Mouse (Mus musculus) thymus, adult 2 months (tissue): ENCODE results near the gene Dlgap1. TPM values are rescaled to one million over a fixed set of nuclear protein-coding genes. Genes with fewer than 3 reads are reported as not detected.

Source experiments
- DNase-seq: peaks from one replicate; pipeline ENCODE4 v3.0.0; 2021
- H3K27ac ChIP-seq: fragments of 200-500 bp; 2 replicates; pipeline ENCODE4 v1.5.1; 2012; ENCODE audit warnings: low read length, control low read depth; ENCODE audit not compliant: control insufficient read depth, insufficient read depth
- H3K27me3 ChIP-seq: fragments of 200-500 bp; 2 replicates; pipeline ENCODE4 v1.6.1; 2012; ENCODE audit warnings: mild to moderate bottlenecking, low read length, moderate library complexity, mixed read lengths; ENCODE audit not compliant: control insufficient read depth, insufficient read depth
- H3K36me3 ChIP-seq: fragments of 200-500 bp; 2 replicates; pipeline ENCODE4 v1.6.1; 2012; ENCODE audit warnings: mild to moderate bottlenecking, low read length, moderate library complexity; ENCODE audit not compliant: control insufficient read depth, insufficient read depth
- H3K4me1 ChIP-seq: fragments of 200-500 bp; replicated peaks from 2 replicates; pipeline ENCODE4 v1.6.1; 2012; ENCODE audit warnings: low read length; ENCODE audit not compliant: control insufficient read depth, insufficient read depth
- H3K4me3 ChIP-seq: fragments of 200-500 bp; 2 replicates; pipeline ENCODE4 v1.5.1; 2012; ENCODE audit warnings: mild to moderate bottlenecking, low read length, control low read depth, moderate library complexity; ENCODE audit not compliant: control insufficient read depth, insufficient read depth
- CTCF ChIP-seq: fragments of 200-500 bp; IDR thresholded peaks from 2 replicates; pipeline ENCODE4 v1.5.1; 2012; ENCODE audit warnings: mild to moderate bottlenecking, control low read depth, low read length, moderate library complexity, borderline replicate concordance; ENCODE audit not compliant: control insufficient read depth, poor library complexity, insufficient read depth; ENCODE audit errors: extremely low read depth
- POLR2A ChIP-seq: fragments of 200-500 bp; IDR thresholded peaks from 2 replicates; pipeline ENCODE4 v1.6.1; 2012; ENCODE audit warnings: mild to moderate bottlenecking, low read length, control low read depth, moderate library complexity; ENCODE audit not compliant: control insufficient read depth, poor library complexity, insufficient read depth; ENCODE audit errors: extremely low read depth
- WGBS: fragments of 180-500 bp; shearing (Covaris S2); methylation state at CpG from one replicate; pipeline ENCODE4 v1.1.7; 2018; 5-methylcytosine and 5-hydroxymethylcytosine counted together
- polyA plus RNA-seq: library from polyadenylated mRNA; depleted of rRNA; stranded (reverse); fragments of >200 nt; gene quantifications from 2 replicates; pipeline ENCODE4 v1.2.3, GENCODE M21; 2012

Dlgap1 gene
- polyA plus RNA-seq, 1 experiment: 0.32 TPM

DNA sequence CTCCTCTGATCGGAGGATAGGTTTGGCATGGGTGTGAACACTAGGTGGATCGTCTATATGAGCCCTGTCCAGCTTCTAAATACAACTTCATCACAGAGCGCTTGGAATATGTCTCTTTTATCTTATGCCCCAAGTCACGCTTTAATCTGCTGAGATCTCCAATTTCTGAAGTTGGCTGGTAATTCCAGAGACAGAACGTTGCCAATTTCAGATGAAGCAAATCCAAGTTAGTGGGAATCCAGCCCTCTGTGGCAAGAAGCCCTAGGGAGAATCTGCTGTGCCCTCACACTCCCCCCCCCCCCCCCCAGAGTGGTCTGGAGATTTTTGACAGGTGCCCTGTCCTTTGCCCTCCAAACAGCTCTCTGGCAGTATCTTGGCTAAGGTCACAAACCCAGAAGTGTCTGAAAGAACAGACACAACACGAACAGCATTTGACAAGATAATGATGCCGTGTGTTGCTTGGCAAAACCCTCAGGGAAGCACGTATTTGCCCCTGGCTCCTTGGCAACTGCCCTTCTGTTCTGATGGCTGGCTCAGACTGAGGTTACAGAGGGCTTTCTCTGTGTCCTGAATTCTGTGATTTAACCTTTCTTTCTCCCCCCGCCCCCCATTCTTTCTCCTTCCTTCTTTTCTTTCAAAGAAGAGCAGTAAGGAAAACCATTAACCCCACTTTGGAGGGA is 822.9 kb downstream of the Dlgap1 start:
- TF ChIP-seq CTCF: no peak
- no peak for TF ChIP-seq POLR2A
- no peaks in the 10 kb centered on the region for H3K27me3 ChIP-seq

GRCm38 (mm10) chr17:70794291-70794690 is 825.4 kb downstream of the Dlgap1 start:
- Histone ChIP-seq H3K27me3 (no peaks in the 10 kb centered on the region), H3K4me1 (no peaks in the 10 kb centered on the region), H3K27ac (no peak overlapping the region), H3K36me3 (no peaks in the 10 kb centered on the region), H3K4me3 (no peak overlapping the region)
- WGBS: 88% methylated on average over 7 of the region's 7 CpGs
- DNase-seq: no peak
- TF ChIP-seq POLR2A: no peak
- TF ChIP-seq CTCF: no peak

More for the DNA sequence above, 822.9 kb downstream of the Dlgap1 start:
- H3K27ac ChIP-seq: no peak overlapping the region
- WGBS: 91% methylated on average over 9 of the region's 9 CpGs
- no peaks in the 10 kb centered on the region for H3K4me1 ChIP-seq
- no peaks in the 10 kb centered on the region for H3K36me3 ChIP-seq
- H3K4me3 ChIP-seq: no peak overlapping the region
- DNase-seq: no peak

GRCm38 (mm10) chr17:70794722-70795121 is 825.8 kb downstream of the Dlgap1 start:
- no peaks in the 10 kb centered on the region for H3K4me1 ChIP-seq
- H3K4me3 ChIP-seq: no peak overlapping the region
- 85% methylated on average over 6 of the region's 6 CpGs for WGBS
- no peak overlapping the region for H3K27ac ChIP-seq
- H3K36me3 ChIP-seq: no peaks in the 10 kb centered on the region
- TF ChIP-seq CTCF: no peak
- no peaks in the 10 kb centered on the region for H3K27me3 ChIP-seq
- no peak for DNase-seq

DNA sequence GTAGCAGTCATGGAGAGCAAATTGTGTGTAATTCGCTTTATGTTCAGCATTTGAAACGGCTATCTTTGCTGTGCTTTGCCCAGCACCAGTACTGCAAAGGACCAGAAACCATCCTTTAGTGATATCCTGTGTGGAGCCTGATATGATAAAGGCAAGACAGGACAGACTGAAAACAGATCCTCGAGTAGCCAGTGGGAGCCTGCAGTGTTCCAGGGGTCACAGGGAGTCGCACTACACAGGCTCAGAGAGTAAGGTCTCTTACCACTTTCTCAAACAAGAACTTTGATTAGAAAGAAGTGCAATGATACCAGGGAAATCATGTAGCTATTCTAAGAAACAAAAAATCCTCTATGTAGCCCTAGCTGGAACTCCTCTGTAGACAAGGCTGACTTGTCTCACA is 826.3 kb downstream of the Dlgap1 start:
- WGBS: 91% methylated on average over 4 of the region's 4 CpGs
- no peak overlapping the region for H3K4me3 ChIP-seq
- H3K27me3 ChIP-seq: no peaks in the 10 kb centered on the region
- no peaks in the 10 kb centered on the region for H3K36me3 ChIP-seq
- H3K27ac ChIP-seq: no peak overlapping the region
- no peak for DNase-seq
- H3K4me1 ChIP-seq: no peaks in the 10 kb centered on the region
- TF ChIP-seq CTCF (no peak), POLR2A (no peak)

DNA sequence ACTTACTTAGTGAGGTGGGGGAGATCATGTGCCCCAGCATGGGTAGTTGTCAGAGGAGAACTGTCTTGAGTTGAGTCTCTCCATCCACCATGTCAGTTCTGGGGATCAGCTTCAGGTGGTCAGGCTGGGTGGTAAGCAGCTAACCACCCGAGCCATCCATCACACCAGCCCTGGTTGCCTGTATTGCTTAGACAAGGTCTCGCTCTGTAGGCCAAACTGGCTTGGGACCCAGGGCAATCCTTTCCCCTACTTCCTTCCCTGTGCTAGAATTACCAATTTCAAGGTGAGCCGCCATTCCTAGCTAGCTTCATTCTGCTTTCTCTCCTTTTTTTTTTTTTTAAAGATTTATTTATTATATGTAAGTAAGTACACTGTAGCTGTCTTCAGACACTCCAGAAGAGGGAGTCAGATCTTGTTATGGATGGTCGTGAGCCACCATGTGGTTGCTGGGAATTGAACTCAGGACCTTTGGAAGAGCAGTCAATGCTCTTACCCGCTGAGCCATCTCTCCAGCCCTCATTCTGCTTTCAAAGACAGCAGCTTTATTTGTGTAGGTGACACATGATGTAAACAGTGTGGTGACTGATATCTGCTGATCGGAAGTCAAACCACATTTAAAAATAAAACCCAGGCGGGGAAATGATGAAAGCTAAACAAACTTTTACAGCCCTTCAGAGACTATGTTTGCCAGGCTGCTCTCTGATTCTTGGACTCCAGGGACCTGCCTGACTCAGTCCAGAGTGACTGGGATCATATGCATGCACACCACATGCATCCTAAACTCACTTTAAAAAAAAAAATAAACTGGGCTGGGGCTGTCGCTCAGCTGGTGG is 828.3 kb downstream of the Dlgap1 start:
- no peak for TF ChIP-seq POLR2A
- H3K4me3 ChIP-seq: no peak overlapping the region

DNA sequence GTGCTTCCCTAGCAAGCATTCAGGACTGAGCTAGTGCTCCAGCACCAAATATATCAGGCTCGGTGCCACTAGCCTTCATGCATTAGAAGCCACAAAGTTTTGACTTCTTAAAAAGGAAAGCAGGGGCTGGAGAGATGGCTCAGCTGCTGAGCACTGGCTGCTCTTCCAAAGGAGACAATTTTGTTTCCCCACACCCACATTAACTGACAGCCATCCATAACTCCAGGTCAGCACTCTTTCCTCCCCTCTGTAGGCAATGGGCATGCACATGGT is 828.8 kb downstream of the Dlgap1 start:
- no peak overlapping the region for H3K4me3 ChIP-seq
- no peaks in the 10 kb centered on the region for H3K4me1 ChIP-seq
- DNase-seq: no peak
- H3K27ac ChIP-seq: no peak overlapping the region
- H3K27me3 ChIP-seq: no peaks in the 10 kb centered on the region
- WGBS: 76% methylated on average over 1 of the region's 1 CpGs
- TF ChIP-seq CTCF: no peak
- no peak for TF ChIP-seq POLR2A
- no peaks in the 10 kb centered on the region for H3K36me3 ChIP-seq

More for the DNA sequence above, 828.3 kb downstream of the Dlgap1 start:
- H3K4me1 ChIP-seq: no peaks in the 10 kb centered on the region
- WGBS: 87% methylated on average over 8 of the region's 8 CpGs
- no peak for DNase-seq
- no peaks in the 10 kb centered on the region for H3K36me3 ChIP-seq
- no peaks in the 10 kb centered on the region for H3K27me3 ChIP-seq
- no peak overlapping the region for H3K27ac ChIP-seq
